Mouse (Mus musculus): ENCODE measurements at regions not wholly inside any gene's neighbourhood (a gene's known extent, or its start where the extent isn't known, plus 50 kb on each side); places are given as distances from the start of the nearest gene placed in this dataset.

GRCm38 (mm10) chr4:125313252-125313651 is 177.2 kb upstream of the Grik3 start:
- TF ChIP-seq POLR2A (IDR thresholded peaks at IDR 0.05; ENCODE audit: borderline replicate concordance, extremely low read depth, low read depth, low read length) (no peak), CTCF (IDR thresholded peaks at IDR 0.05; ENCODE audit: insufficient read depth, low read length) (no peak)
